Mouse (Mus musculus): Measurements from ENCODE around the gene Gm42906. TPM values are rescaled to one million over a fixed set of nuclear protein-coding genes. Genes with fewer than 3 reads are reported as not detected.

The Gm42906 gene
- total RNA-seq, 1 experiment: not detected

- H3K36me3 ChIP-seq (ENCODE audit: control insufficient read depth, insufficient read depth, low read length, poor library complexity, severe bottlenecking): no peaks in the 10 kb centered on the region
- H3K9me3 ChIP-seq (ENCODE audit: control insufficient read depth, insufficient read depth, low read depth, low read length): no peaks in the 10 kb centered on the region
- in situ Hi-C loops (cut with MboI; ENCODE audit: low sequenced_read_pairs in 2 of 2, unreplicated experiment in 2 of 2): no loop called here
- H3K27ac ChIP-seq (ENCODE audit: insufficient read depth, low read depth, low read length, poor library complexity, severe bottlenecking): no peak overlapping the region
- no peak overlapping the region for H3K9ac ChIP-seq (ENCODE audit: insufficient read depth, low read depth, low read length, poor library complexity, severe bottlenecking)
- TF ChIP-seq ZNF384 (IDR thresholded peaks at IDR 0.05; ENCODE audit: low read depth, low read length): no peak
- no peak for TF ChIP-seq HCFC1 (IDR thresholded peaks at IDR 0.05; ENCODE audit: borderline replicate concordance, insufficient read depth, low read length)
- TF ChIP-seq CHD2 (IDR thresholded peaks at IDR 0.05; ENCODE audit: low read depth, low read length): no peak
- H3K4me3 ChIP-seq (ENCODE audit: insufficient read depth in 1 of 2, low read depth in 1 of 2, low read length in 2 of 2, poor library complexity in 1 of 2, severe bottlenecking in 1 of 2): no peak overlapping the region
- no peak for DNase-seq (ENCODE audit: low read depth, low spot score)
- H3K4me1 ChIP-seq (ENCODE audit: control insufficient read depth in 2 of 2, insufficient read depth in 2 of 2, low read length in 2 of 2, poor library complexity in 1 of 2): peaks cover 0 to 2% of the 10 kb centered on the region in 2 experiments; a peak in 1 of 4 replicates
Observed at GRCm38 (mm10) chr5:151052331-151052730, 375.6 kb downstream of the Gm42906 start.

GRCm38 (mm10) chr5:151047488-151047887 lies 380.5 kb downstream of the Gm42906 start:
- H3K27ac ChIP-seq (ENCODE audit: insufficient read depth, low read depth, low read length, poor library complexity, severe bottlenecking): no peak overlapping the region
- no peaks in the 10 kb centered on the region; a peak in 2 of 4 replicates for H3K4me1 ChIP-seq (ENCODE audit: control insufficient read depth in 2 of 2, insufficient read depth in 2 of 2, low read length in 2 of 2, poor library complexity in 1 of 2)
- no peak overlapping the region for H3K4me3 ChIP-seq (ENCODE audit: insufficient read depth in 1 of 2, low read depth in 1 of 2, low read length in 2 of 2, poor library complexity in 1 of 2, severe bottlenecking in 1 of 2)
- H3K9ac ChIP-seq (ENCODE audit: insufficient read depth, low read depth, low read length, poor library complexity, severe bottlenecking): no peak overlapping the region
- no peaks in the 10 kb centered on the region for H3K9me3 ChIP-seq (ENCODE audit: control insufficient read depth, insufficient read depth, low read depth, low read length)
- in situ Hi-C loops (cut with MboI; ENCODE audit: low sequenced_read_pairs in 2 of 2, unreplicated experiment in 2 of 2): no loop called here
- H3K36me3 ChIP-seq (ENCODE audit: control insufficient read depth, insufficient read depth, low read length, poor library complexity, severe bottlenecking): no peaks in the 10 kb centered on the region; the same call in 1 of the 2 replicates
- TF ChIP-seq ZC3H11A (IDR thresholded peaks at IDR 0.05; ENCODE audit: borderline replicate concordance, low read depth, low read length) (no peak), ZNF384 (IDR thresholded peaks at IDR 0.05; ENCODE audit: low read depth, low read length) (no peak), MAFK (IDR thresholded peaks at IDR 0.05; ENCODE audit: insufficient read depth, low read depth, low read length) (no peak), HCFC1 (IDR thresholded peaks at IDR 0.05; ENCODE audit: borderline replicate concordance, insufficient read depth, low read length) (no peak), CHD2 (IDR thresholded peaks at IDR 0.05; ENCODE audit: low read depth, low read length) (no peak)
- no peak for DNase-seq (ENCODE audit: low read depth, low spot score)

- no peaks in the 10 kb centered on the region for H3K9me3 ChIP-seq (ENCODE audit: control insufficient read depth, insufficient read depth, low read depth, low read length)
- in situ Hi-C loops (cut with MboI; ENCODE audit: low sequenced_read_pairs in 2 of 2, unreplicated experiment in 2 of 2): no loop called here
- no peaks in the 10 kb centered on the region; the same call in 1 of the 2 replicates for H3K36me3 ChIP-seq (ENCODE audit: control insufficient read depth, insufficient read depth, low read length, poor library complexity, severe bottlenecking)
- no peak for TF ChIP-seq MAFK (IDR thresholded peaks at IDR 0.05; ENCODE audit: insufficient read depth, low read depth, low read length)
- no peak for TF ChIP-seq ZC3H11A (IDR thresholded peaks at IDR 0.05; ENCODE audit: borderline replicate concordance, low read depth, low read length)
- no peak for TF ChIP-seq CHD2 (IDR thresholded peaks at IDR 0.05; ENCODE audit: low read depth, low read length)
- TF ChIP-seq HCFC1 (IDR thresholded peaks at IDR 0.05; ENCODE audit: borderline replicate concordance, insufficient read depth, low read length): no peak
- TF ChIP-seq ZNF384 (IDR thresholded peaks at IDR 0.05; ENCODE audit: low read depth, low read length): no peak
- DNase-seq (ENCODE audit: low read depth, low spot score): no peak
- H3K4me1 ChIP-seq (ENCODE audit: control insufficient read depth in 2 of 2, insufficient read depth in 2 of 2, low read length in 2 of 2, poor library complexity in 1 of 2): no peaks in the 10 kb centered on the region; a peak in 2 of 4 replicates
- H3K9ac ChIP-seq (ENCODE audit: insufficient read depth, low read depth, low read length, poor library complexity, severe bottlenecking): no peak overlapping the region
- no peak overlapping the region for H3K27ac ChIP-seq (ENCODE audit: insufficient read depth, low read depth, low read length, poor library complexity, severe bottlenecking)
- no peak overlapping the region for H3K4me3 ChIP-seq (ENCODE audit: insufficient read depth in 1 of 2, low read depth in 1 of 2, low read length in 2 of 2, poor library complexity in 1 of 2, severe bottlenecking in 1 of 2)
Observed at GRCm38 (mm10) chr5:151046917-151047316, 381.0 kb downstream of the Gm42906 start.

GRCm38 (mm10) chr5:151046131-151046530 lies 381.8 kb downstream of the Gm42906 start:
- H3K27ac ChIP-seq (ENCODE audit: insufficient read depth, low read depth, low read length, poor library complexity, severe bottlenecking): no peak overlapping the region
- no peak overlapping the region for H3K4me3 ChIP-seq (ENCODE audit: insufficient read depth in 1 of 2, low read depth in 1 of 2, low read length in 2 of 2, poor library complexity in 1 of 2, severe bottlenecking in 1 of 2)
- in situ Hi-C loops (cut with MboI; ENCODE audit: low sequenced_read_pairs in 2 of 2, unreplicated experiment in 2 of 2): no loop called here

GRCm38 (mm10) chr5:151042911-151043310 lies 385.1 kb downstream of the Gm42906 start:
- Histone ChIP-seq H3K9ac (ENCODE audit: insufficient read depth, low read depth, low read length, poor library complexity, severe bottlenecking) (no peak overlapping the region), H3K4me1 (ENCODE audit: control insufficient read depth in 2 of 2, insufficient read depth in 2 of 2, low read length in 2 of 2, poor library complexity in 1 of 2) (no peaks in the 10 kb centered on the region; a peak in 2 of 4 replicates), H3K36me3 (ENCODE audit: control insufficient read depth, insufficient read depth, low read length, poor library complexity, severe bottlenecking) (no peaks in the 10 kb centered on the region; the same call in 1 of the 2 replicates), H3K4me3 (ENCODE audit: insufficient read depth in 1 of 2, low read depth in 1 of 2, low read length in 2 of 2, poor library complexity in 1 of 2, severe bottlenecking in 1 of 2) (no peak overlapping the region), H3K27ac (ENCODE audit: insufficient read depth, low read depth, low read length, poor library complexity, severe bottlenecking) (no peak overlapping the region), H3K9me3 (ENCODE audit: control insufficient read depth, insufficient read depth, low read depth, low read length) (no peaks in the 10 kb centered on the region)
- TF ChIP-seq ZNF384 (IDR thresholded peaks at IDR 0.05; ENCODE audit: low read depth, low read length) (no peak), HCFC1 (IDR thresholded peaks at IDR 0.05; ENCODE audit: borderline replicate concordance, insufficient read depth, low read length) (no peak), CHD2 (IDR thresholded peaks at IDR 0.05; ENCODE audit: low read depth, low read length) (no peak), MAFK (IDR thresholded peaks at IDR 0.05; ENCODE audit: insufficient read depth, low read depth, low read length) (no peak), ZC3H11A (IDR thresholded peaks at IDR 0.05; ENCODE audit: borderline replicate concordance, low read depth, low read length) (no peak)
- no peak for DNase-seq (ENCODE audit: low read depth, low spot score)
- in situ Hi-C loops (cut with MboI; ENCODE audit: low sequenced_read_pairs in 2 of 2, unreplicated experiment in 2 of 2): no loop called here

More at GRCm38 (mm10) chr5:151046131-151046530, 381.8 kb downstream of the Gm42906 start:
- Histone ChIP-seq H3K4me1 (ENCODE audit: control insufficient read depth in 2 of 2, insufficient read depth in 2 of 2, low read length in 2 of 2, poor library complexity in 1 of 2) (no peaks in the 10 kb centered on the region; a peak in 2 of 4 replicates), H3K36me3 (ENCODE audit: control insufficient read depth, insufficient read depth, low read length, poor library complexity, severe bottlenecking) (no peaks in the 10 kb centered on the region; the same call in 1 of the 2 replicates), H3K9me3 (ENCODE audit: control insufficient read depth, insufficient read depth, low read depth, low read length) (no peaks in the 10 kb centered on the region), H3K9ac (ENCODE audit: insufficient read depth, low read depth, low read length, poor library complexity, severe bottlenecking) (no peak overlapping the region)
- no peak for DNase-seq (ENCODE audit: low read depth, low spot score)
- TF ChIP-seq ZC3H11A (IDR thresholded peaks at IDR 0.05; ENCODE audit: borderline replicate concordance, low read depth, low read length) (no peak), CHD2 (IDR thresholded peaks at IDR 0.05; ENCODE audit: low read depth, low read length) (no peak), HCFC1 (IDR thresholded peaks at IDR 0.05; ENCODE audit: borderline replicate concordance, insufficient read depth, low read length) (no peak), MAFK (IDR thresholded peaks at IDR 0.05; ENCODE audit: insufficient read depth, low read depth, low read length) (no peak), ZNF384 (IDR thresholded peaks at IDR 0.05; ENCODE audit: low read depth, low read length) (no peak)

Data from ES-E14 (cell line).